Mouse (Mus musculus) ES-Bruce4 (cell line): ENCODE measurements around the gene Rora. TPM values are rescaled to one million over a fixed set of nuclear protein-coding genes. Genes with fewer than 3 reads are reported as not detected.

Experiments used
- H3K27ac ChIP-seq: 2 replicates; pipeline ENCODE4 v1.5.1; 2012; ENCODE audit warnings: low read length, inconsistent platforms; ENCODE audit not compliant: insufficient read depth
- H3K27me3 ChIP-seq: 2 replicates; pipeline ENCODE4 v1.6.1; 2012; ENCODE audit warnings: mild to moderate bottlenecking, low read length, inconsistent platforms; ENCODE audit not compliant: control insufficient read depth, poor library complexity, insufficient read depth, severe bottlenecking
- H3K36me3 ChIP-seq: 2 replicates; pipeline ENCODE4 v1.6.1; 2012; ENCODE audit warnings: inconsistent platforms, mild to moderate bottlenecking, low read length, moderate library complexity; ENCODE audit not compliant: control insufficient read depth, poor library complexity, insufficient read depth, severe bottlenecking
- H3K4me1 ChIP-seq: one replicate; pipeline ENCODE4 v1.8.1; 2011; ENCODE audit warnings: low read length; ENCODE audit not compliant: control insufficient read depth, insufficient read depth
- H3K4me3 ChIP-seq: 2 replicates; pipeline ENCODE4 v1.5.1; 2011; ENCODE audit warnings: low read depth, mild to moderate bottlenecking, low read length
- H3K9ac ChIP-seq: 2 replicates; pipeline ENCODE4 v1.6.1; 2012; ENCODE audit warnings: low read depth, mild to moderate bottlenecking, inconsistent platforms; ENCODE audit not compliant: poor library complexity, severe bottlenecking
- H3K9me3 ChIP-seq: replicated peaks from 2 replicates; pipeline ENCODE4 v1.6.1; 2012; ENCODE audit warnings: mild to moderate bottlenecking, low read length, inconsistent platforms; ENCODE audit not compliant: control insufficient read depth, poor library complexity, insufficient read depth, severe bottlenecking
- CTCF ChIP-seq: IDR thresholded peaks from one replicate; pipeline ENCODE4 v1.8.1; 2011; ENCODE audit warnings: low read depth, low read length
- EP300 ChIP-seq: IDR thresholded peaks from 2 replicates; pipeline ENCODE4 v1.6.1; 2011; ENCODE audit warnings: low read depth, low read length; ENCODE audit not compliant: insufficient read depth
- POLR2A ChIP-seq: IDR thresholded peaks from one replicate; pipeline ENCODE4 v1.8.1; 2011; ENCODE audit warnings: low read length; ENCODE audit not compliant: insufficient read depth
- polyA plus RNA-seq: library from polyadenylated mRNA; stranded (reverse); fragments of >200 nt; gene quantifications from 2 replicates; pipeline ENCODE4 v1.2.4, GENCODE M21; 2011; ENCODE audit warnings: low read depth; ENCODE audit not compliant: missing spikeins, insufficient read depth, insufficient read length

Gene Rora
- polyA plus RNA-seq, 1 experiment = 3.6 TPM

- H3K4me3 ChIP-seq = no peak overlapping the region
- H3K27ac ChIP-seq = no peak overlapping the region
- no peak for TF ChIP-seq EP300
- no peak for TF ChIP-seq CTCF
- TF ChIP-seq POLR2A = no peak
- H3K9me3 ChIP-seq = no peaks in the 10 kb centered on the region
- H3K27me3 ChIP-seq = no peaks in the 10 kb centered on the region
- no peak overlapping the region for H3K9ac ChIP-seq
- no peaks in the 10 kb centered on the region for H3K4me1 ChIP-seq
- no peaks in the 10 kb centered on the region for H3K36me3 ChIP-seq
Observed at GRCm38 (mm10) chr9:69319434-69319833, 665.8 kb downstream of the Rora start.

DNA sequence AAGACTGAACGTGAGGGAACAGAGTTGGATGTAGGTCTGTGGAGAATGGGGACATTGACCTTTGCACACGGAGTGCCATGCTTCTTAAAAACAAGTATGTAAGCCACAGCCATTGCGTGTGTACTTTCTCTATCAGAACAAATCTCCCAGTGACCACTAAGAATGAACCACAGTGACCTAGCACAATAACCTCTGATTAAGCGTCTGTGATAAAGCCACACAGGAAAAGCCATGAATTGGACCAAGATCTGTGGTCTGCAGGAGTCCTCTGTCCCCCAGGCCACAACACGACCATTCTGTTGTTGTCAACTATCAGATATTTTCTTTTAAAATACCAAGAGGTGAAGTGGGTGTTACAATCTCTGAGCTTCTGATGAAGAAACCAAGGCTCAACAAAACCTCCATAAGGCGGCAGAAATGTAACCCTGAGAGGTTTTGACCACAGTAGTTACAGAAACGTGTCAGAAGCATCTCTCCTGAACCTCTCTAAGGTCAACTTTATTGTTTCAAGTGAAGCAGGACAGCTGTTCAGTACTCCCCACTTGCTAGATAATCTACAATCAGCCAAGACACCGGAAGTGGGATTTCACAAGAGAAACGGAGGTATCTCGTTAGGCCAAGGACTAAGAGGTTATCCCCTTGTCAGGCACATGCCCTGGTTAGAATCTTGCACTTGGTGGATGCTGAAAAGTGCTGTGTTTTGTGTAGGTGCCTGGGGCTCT is 666.5 kb downstream of the Rora start:
- Histone ChIP-seq H3K27me3 (no peaks in the 10 kb centered on the region), H3K9me3 (no peaks in the 10 kb centered on the region), H3K4me3 (no peak overlapping the region), H3K9ac (no peak overlapping the region), H3K36me3 (no peaks in the 10 kb centered on the region), H3K27ac (no peak overlapping the region), H3K4me1 (no peaks in the 10 kb centered on the region)
- no peak for TF ChIP-seq POLR2A
- TF ChIP-seq CTCF = no peak
- TF ChIP-seq EP300 = no peak

DNA sequence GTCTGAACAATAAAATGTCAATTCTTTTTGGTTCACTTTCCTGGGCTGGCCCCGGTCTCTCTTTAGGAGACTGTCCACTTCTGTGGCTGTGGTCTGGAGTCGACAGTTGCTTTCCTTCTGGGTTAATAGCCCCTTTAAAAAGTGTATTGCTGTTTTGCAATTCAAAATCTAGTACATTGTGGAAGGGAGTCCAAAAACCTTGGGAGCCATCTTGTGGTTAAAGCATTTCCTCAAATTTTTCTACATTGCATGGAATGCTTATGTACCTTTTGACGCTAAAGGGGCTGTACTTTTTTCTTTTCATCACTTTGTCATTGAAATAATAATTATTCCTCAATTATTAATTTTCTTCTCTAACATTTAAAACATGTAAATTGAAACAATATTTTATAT is 667.0 kb downstream of the Rora start:
- H3K27ac ChIP-seq = no peak overlapping the region
- H3K9ac ChIP-seq = no peak overlapping the region
- no peaks in the 10 kb centered on the region for H3K36me3 ChIP-seq
- no peaks in the 10 kb centered on the region for H3K27me3 ChIP-seq
- TF ChIP-seq EP300 (no peak), POLR2A (no peak), CTCF (no peak)
- no peak overlapping the region for H3K4me3 ChIP-seq
- H3K4me1 ChIP-seq = no peaks in the 10 kb centered on the region
- no peaks in the 10 kb centered on the region for H3K9me3 ChIP-seq

- no peaks in the 10 kb centered on the region for H3K4me1 ChIP-seq
- no peak overlapping the region for H3K9ac ChIP-seq
- H3K36me3 ChIP-seq = no peaks in the 10 kb centered on the region
- H3K27me3 ChIP-seq = no peaks in the 10 kb centered on the region
- H3K4me3 ChIP-seq = no peak overlapping the region
- no peak for TF ChIP-seq EP300
- no peak overlapping the region for H3K27ac ChIP-seq
- no peaks in the 10 kb centered on the region for H3K9me3 ChIP-seq
Observed at GRCm38 (mm10) chr9:69321956-69322355, 668.4 kb downstream of the Rora start.

DNA sequence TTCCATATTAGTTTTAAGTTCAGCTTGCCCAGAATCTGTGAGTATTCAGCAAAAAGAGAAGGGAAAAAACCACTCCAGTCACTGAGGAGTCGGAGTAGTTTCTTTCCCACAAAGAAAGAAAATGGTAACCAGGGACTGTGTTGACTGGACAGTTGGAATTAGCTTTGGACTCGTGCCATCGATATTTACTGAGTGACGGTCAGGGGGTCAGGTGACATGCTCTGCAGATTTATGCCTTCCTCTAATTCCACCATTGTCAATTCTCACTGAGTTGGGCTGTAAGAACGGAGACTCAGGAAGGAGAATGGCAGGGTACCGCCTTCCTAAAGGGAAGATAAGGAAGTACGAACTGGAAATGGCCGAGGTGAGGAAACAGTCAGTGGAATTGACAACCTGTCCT is 670.2 kb downstream of the Rora start:
- Histone ChIP-seq H3K9me3 (no peaks in the 10 kb centered on the region), H3K36me3 (no peaks in the 10 kb centered on the region), H3K4me1 (no peaks in the 10 kb centered on the region), H3K9ac (no peak overlapping the region), H3K27me3 (no peaks in the 10 kb centered on the region), H3K27ac (no peak overlapping the region), H3K4me3 (no peak overlapping the region)
- TF ChIP-seq CTCF = no peak
- no peak for TF ChIP-seq POLR2A

DNA sequence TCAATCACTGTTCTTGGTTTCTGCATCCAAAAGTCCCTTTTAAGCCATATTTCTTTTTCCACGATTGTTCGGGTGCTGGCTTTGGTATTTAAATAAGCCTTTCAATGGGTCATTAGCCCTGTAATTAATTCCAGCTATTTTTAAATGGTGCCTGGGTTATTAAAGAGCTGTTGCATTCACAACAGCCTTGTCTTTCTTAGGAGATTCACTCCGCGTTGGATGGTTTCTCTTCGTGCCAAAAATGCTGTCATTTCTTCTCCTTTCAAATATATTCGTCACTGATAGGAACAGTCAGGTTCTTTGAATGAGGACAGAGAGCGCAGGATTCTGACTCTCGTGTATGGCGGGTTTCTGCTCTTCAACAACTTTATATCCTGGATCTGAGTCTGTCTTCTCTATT is 673.5 kb downstream of the Rora start:
- Histone ChIP-seq H3K36me3 (no peaks in the 10 kb centered on the region), H3K9ac (no peak overlapping the region), H3K4me1 (no peaks in the 10 kb centered on the region), H3K27ac (no peak overlapping the region), H3K4me3 (no peak overlapping the region), H3K9me3 (no peaks in the 10 kb centered on the region), H3K27me3 (no peaks in the 10 kb centered on the region)
- no peak for TF ChIP-seq POLR2A
- TF ChIP-seq EP300 = no peak
- no peak for TF ChIP-seq CTCF
